Mouse (Mus musculus): Measurements from ENCODE around the gene Rnase2b.
"Not testable (repeated sequence)": the region's sequence is repeated elsewhere in the genome, so short reads cannot be mapped to it uniquely, and the experiment has no call there.

Gene Rnase2b

GRCm38 (mm10) chr14:51150206-51150831 lies 11.7 kb upstream of the Rnase2b start:
- in situ Hi-C loops (cut with MseI, MboI) = loop anchor here in 1 of 2 experiments (5.0 kb wide), 1 partner anchor 87 kb away; no protein-coding TSS in a partner anchor

GRCm38 (mm10) chr14:51152249-51152870 lies 9.7 kb upstream of the Rnase2b start:
- in situ Hi-C loops (cut with MseI, MboI) = loop anchor here in 1 of 2 experiments (5.0 kb wide), 1 partner anchor 85 kb away; no protein-coding TSS in a partner anchor

- in situ Hi-C loops (cut with MseI, MboI) = no loop called here
These were observed 5.9 kb upstream of the Rnase2b start for GRCm38 (mm10) chr14:51156056-51156735.

- in situ Hi-C loops (cut with MseI, MboI) = no loop called here
These were observed 5.4 kb upstream of the Rnase2b start for GRCm38 (mm10) chr14:51156736-51157068.

GRCm38 (mm10) chr14:51157072-51157471 lies 5.0 kb upstream of the Rnase2b start:
- in situ Hi-C loops (cut with MseI, MboI) = no loop called here

- in situ Hi-C loops (cut with MseI, MboI) = loop anchor here in 1 of 2 experiments (5.0 kb wide), 1 partner anchor 56 kb away; no protein-coding TSS in a partner anchor
These were observed 1.3 kb downstream of the Rnase2b start for GRCm38 (mm10) chr14:51163323-51163722.

- in situ Hi-C loops (cut with MseI, MboI) = loop anchor here in 1 of 2 experiments (5.0 kb wide), 1 partner anchor 53 kb away; the partner anchor contains the start of gene Eddm3b
These were observed 3.4 kb downstream of the Rnase2b start for GRCm38 (mm10) chr14:51165435-51165834.

- in situ Hi-C loops (cut with MseI, MboI) = loop anchor here in 1 of 2 experiments (5.0 kb wide), 1 partner anchor 54 kb away; the partner anchor contains the start of gene Eddm3b
These were observed 4.0 kb downstream of the Rnase2b start for GRCm38 (mm10) chr14:51166068-51166467.

- in situ Hi-C loops (cut with MseI, MboI) = not testable (repeated sequence)
These were observed 10.2 kb downstream of the Rnase2b start for GRCm38 (mm10) chr14:51172095-51172865.

GRCm38 (mm10) chr14:51172947-51173346 lies 10.9 kb downstream of the Rnase2b start:
- in situ Hi-C loops (cut with MseI, MboI) = not testable (repeated sequence)

- in situ Hi-C loops (cut with MseI, MboI) = no loop called here
These were observed 11.8 kb downstream of the Rnase2b start for GRCm38 (mm10) chr14:51173843-51174242.

- in situ Hi-C loops (cut with MseI, MboI) = not testable (repeated sequence)
These were observed 19.0 kb downstream of the Rnase2b start for GRCm38 (mm10) chr14:51181051-51181450.

GRCm38 (mm10) chr14:51195681-51196080 lies 33.6 kb downstream of the Rnase2b start:
- in situ Hi-C loops (cut with MseI, MboI) = loop anchor here in 1 of 2 experiments (10.0 kb wide), 1 partner anchor 89 kb away; no protein-coding TSS in a partner anchor

- in situ Hi-C loops (cut with MseI, MboI) = loop anchor here in 1 of 2 experiments (10.0 kb wide), 1 partner anchor 85 kb away; no protein-coding TSS in a partner anchor
These were observed 37.3 kb downstream of the Rnase2b start, which contains the start of gene Ang2 for GRCm38 (mm10) chr14:51199098-51200023. Gene Ang2, minus strand, starts transcription at chr14:51199148.

GRCm38 (mm10) chr14:51200054-51200453 lies 38.0 kb downstream of the Rnase2b start:
- in situ Hi-C loops (cut with MseI, MboI) = no loop called here

GRCm38 (mm10) chr14:51200466-51200865 lies 38.4 kb downstream of the Rnase2b start:
- in situ Hi-C loops (cut with MseI, MboI) = no loop called here

GRCm38 (mm10) chr14:51203115-51203514 lies 41.1 kb downstream of the Rnase2b start, which contains the start of gene Ear14:
Gene Ear14, plus strand, starts transcription at chr14:51203391.
- in situ Hi-C loops (cut with MseI, MboI) = no loop called here

Measured in mouse trophoblast stem cell (cell line).